Mouse (Mus musculus) kidney, postnatal 36 days (tissue): ENCODE measurements at regions not wholly inside any gene's neighbourhood (a gene's known extent, or its start where the extent isn't known, plus 50 kb on each side); places are given as distances from the start of the nearest gene placed in this dataset.

Experiments used
- DNase-seq, 2 experiments: peaks; one replicate each; pipeline ENCODE4 v3.0.0; 2021 to 2022; ENCODE audit warnings: mixed read lengths in 2 of 2

DNA sequence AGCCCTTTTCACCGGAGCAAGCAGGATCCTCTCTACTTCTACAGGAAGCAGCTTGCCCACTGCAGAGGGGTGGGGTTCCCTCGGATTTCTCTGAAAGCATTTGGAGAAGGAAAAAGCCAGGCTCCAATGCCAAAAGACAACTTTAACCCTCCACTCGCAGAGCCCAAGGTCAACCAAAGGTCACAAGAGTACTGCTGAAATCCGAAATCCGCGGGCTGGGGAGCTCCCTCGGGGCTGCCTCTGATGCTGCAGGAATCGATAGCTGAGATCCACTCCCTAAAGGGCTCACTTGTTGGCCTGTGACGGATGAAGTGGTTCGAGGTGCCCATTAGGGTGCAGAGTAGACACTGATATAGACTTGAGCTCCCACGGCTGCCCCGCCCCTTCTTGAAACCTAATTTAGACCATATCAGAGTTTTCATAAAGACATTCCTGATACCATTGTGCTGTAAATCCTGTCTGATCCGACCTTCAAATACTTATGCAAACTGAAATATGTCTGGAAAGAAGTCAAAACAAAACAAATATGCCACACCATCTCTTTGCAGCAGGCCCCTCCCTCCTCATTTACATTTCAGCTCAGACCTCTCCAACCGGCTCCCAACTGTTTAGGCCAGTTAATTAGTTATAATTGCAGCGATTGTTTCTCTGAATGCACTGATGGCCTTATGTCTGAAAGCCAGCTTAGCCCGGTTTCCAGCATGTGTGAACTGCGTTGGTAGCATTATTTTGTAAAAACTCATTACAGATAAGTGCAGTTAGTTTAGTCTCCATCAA lies 170.8 kb upstream of the Map3k1 start:
- DNase-seq: peak in 1 of 2 experiments; percentile 32

DNA sequence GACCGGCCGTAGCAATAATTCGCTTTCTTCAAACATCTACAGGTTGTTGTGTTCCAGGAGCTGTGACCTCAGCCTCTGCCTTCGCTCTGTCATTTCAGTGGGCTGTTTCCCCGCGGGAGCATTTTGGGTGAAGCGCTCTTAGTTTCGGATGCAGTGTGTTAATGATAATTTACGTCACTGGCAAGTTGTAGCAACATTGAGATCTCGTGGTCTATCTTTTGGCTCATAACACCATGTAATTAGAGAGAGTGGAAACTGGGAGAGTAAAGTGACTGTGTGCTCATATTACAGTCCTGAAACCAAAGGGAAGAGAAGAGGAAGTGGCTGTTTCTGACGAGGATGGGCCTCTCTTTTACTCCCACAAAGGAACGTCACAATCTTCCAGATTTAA lies 171.4 kb upstream of the Map3k1 start:
- no peak for DNase-seq

DNA sequence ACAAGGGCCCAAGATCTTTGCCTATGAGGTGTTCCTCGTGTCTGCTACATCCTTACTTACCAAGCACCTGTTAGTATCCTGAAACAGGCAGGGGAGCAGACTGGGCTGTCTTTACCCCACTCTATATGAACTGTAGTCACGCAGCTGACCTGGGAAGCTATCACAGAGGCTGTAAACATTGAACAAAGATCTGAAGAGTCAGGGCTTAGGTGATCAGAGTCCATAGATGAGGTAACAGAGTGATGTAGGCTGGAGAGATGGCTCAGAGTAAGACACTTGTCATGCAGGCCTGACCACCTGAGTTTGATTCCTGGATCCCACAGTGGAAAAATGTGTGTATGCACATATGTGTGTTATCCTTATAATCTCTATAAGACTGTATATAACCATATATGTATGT lies 172.3 kb upstream of the Map3k1 start:
- DNase-seq: no peak

DNA sequence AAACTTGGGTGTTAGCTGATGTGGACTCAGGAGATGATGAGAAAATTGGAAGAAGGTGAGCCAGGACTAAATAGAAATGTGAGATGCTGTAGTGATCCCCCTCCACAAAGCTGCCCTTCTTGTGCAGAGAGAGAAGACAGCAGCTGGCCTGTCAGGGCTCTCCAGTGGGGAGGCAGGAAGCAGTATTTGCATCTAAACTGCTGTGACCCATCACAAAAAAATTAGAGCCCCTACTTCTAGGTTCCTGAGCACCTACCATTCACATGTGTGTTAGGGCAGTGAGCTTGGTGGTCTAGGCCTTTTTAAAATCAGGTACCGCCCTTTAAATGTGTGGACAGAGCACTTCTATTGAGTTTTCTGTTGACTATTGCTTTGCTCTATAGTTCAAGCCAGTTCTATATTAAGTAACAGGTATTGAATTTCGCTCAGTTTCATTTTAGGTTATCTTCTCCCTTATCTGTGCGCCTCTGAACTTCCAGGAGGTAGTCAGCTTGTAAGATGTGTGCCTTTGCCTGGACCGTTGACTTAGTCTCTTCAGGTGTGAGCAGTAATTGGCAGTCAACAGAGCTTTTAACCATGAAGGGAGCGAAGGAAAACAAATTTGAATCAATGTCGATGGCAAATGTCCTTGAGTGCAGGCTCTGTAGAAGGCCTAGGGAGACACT lies 174.1 kb upstream of the Map3k1 start:
- no peak for DNase-seq

DNA sequence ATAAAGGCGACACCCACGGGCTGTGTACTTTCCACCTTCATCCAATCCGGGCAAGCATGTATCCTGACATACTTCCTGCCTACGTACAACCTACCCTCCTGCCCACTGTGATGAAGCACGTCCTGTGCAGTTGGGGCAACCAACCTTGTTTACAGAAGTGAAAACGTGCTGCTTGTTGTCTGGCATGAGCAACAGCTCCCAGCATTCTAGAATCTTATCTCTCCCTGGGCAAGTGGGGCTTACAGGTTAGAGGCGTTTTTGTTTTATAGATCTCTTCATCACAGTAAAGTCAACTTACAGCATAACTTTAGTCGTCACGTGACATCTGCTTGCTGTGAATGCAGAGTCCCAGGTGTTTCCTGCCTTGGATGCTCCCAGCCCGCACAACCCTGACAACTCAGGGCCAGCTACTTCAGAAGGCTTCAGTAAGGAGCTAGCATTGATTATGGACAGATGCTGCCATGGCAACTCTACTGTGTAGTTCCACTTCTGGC lies 175.3 kb upstream of the Map3k1 start:
- peak in 1 of 2 experiments; percentile 25 for DNase-seq

DNA sequence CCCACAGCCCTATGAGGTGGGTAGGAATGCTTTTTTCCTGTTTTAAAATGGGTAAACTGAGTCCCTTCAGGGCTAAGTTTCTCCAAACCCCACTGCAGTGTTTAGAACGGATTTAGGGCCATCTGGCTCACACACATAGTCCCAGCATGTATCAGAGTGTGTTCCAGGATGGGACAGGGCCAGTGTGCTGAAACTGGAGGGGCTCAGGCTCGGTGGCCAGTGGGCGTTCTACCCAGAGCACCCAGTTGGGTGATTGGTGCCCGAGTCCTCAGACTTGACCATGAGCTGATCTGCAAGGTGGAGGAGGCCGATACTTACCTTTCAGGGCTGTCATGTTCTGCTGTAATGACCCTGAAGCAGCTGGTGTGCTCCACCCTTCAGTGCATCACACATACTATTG lies 176.6 kb upstream of the Map3k1 start:
- DNase-seq: no peak

DNA sequence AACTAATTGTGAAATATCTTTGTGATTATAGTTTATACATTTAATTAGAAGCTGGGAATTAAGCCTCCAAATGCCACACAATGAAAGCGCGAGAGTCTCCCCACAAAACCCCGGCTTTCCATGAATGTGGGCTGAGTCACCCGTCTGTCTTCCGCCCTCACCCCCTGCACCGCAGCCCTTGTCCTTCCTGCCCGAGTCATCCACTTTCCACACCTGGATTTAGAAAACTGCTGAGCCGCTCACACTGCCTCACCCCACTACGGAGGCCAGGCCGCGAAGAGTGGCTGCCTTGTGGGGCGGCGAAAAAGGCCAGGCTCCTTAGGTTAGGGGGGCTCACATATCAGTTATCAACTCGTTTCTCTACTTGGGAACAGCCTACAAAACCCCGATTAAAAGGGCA lies 177.9 kb upstream of the Map3k1 start:
- no peak for DNase-seq

DNA sequence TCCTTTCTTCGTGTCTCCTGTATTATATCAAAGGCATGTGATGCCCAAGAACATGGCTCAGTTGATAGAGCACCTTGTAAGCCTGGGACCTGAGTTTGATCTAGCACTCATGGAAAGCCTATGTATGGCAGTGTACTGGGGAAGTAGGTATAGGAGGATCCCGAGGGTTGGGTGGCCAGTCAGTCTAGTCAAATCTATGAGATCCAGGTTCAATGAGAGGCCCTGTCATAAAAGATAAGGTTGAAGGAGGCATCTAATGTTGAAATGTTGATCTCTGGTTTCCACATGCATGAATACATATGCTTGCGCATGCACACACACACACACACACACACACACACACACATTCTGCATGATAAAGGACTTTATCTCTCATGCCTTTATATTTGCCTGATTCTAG lies 178.6 kb upstream of the Map3k1 start:
- DNase-seq: no peak

DNA sequence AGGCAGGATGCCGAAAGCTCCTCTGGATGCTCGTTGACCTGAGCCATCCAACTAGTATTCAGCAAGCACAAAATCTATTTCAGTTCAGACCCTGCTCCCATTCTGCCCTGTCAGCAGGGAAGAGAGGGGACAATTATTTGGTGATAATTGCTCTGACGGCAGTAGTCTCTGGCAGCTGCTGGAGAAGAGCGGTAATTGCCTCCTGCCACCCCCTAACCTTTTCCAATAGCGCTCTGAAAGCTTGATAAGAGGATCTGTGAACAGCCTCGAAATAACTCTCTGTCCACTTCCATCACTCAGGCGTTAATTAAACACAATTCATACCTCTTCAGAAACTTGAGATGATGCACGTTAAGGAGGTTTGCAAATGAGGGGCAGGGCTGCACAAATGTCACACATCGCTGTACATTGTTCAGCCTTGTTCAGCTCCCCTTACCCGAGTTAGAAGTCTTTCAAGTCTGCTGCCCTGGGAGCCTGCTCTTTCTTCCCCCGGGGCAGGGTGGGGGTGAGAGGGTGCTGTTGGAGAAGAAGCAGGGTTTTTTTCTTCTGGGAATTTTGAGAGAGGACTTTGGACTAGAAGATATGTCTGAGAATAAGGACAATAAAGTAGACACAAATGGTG lies 182.2 kb upstream of the Map3k1 start:
- DNase-seq: no peak

DNA sequence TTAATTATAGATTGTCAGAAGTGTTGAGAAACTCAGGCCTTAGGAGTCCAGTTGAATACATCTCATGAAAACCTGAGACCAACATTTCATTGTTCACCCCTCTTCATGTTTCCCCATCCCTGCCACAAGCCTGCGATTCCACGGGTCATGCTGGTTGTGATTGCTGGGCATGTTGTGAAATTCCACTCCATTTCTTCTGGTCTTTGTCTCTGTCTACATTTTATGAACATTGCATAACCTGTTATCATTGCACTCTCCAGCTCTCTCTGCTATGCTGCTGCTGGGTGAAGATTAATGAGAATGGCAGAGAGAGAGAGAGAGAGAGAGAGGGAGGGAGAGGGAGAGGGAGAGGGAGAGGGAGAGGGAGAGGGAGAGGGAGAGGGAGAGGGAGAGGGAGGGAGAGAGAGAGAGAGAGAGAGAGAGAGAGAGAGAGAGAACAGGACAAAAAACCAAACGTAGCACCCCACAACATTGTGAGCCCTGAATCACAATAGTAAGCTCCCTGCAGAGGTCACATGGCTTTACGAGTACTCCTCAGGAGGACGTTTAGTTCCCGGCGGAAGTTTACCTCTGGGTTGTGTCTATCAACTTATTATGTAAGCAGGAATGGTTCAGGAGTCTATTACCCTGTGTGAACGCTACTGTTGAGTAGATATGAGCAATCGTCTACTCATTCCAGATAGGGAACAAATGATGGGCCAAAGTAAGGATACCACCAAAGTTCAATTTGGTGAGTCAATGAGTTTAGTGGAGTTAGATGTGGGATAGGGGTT lies 183.5 kb upstream of the Map3k1 start:
- DNase-seq: no peak

DNA sequence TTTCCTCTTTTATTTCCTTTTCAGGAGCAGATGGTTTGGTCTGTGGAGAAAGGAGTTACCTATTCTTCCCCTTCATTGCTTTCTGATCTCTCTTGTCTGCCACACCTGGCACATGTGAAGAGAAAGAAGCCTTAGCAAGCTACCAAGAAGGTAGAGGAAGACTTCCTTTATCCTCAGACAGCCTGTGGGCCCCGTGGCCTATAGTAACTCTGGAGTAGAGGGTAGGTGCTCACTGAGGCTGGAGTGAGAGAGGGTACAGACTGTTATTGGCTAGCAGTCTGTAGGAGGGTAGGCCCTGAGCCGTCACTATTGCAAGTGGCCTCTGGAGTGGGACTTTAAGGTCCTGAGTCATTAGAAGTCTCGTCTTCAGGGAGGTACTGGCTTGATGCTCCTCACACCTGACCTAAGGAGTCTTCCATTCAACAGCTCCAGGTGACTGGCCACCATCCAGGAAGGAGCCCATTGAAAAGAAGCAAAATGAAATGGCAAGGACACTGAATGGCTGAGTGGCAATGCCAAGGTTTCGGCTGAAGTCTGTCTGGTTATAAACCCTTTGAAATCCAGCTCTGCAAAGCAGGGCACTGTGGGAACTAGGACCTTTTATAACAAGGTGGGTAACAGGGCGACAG lies 186.2 kb upstream of the Map3k1 start:
- DNase-seq: no peak

DNA sequence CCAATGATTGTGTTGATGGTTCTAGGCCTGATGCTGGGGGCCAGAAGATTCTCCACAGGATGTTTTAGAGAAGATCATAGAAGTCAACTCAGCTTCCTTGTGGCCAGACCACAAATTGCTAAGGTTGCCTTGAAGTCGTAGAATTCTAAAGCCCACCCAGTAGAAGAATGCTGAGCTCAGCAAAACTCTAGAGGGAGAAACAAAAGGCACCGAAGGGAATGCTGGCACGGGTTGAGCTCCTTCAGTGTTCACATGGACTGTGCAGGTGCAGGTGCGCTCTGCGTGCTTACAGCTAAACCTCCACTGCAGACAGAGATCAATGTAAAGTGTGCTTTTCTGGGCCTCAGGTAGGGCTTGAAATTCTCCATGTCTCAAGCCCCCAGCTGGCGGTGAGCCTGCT lies 186.9 kb upstream of the Map3k1 start:
- no peak for DNase-seq

DNA sequence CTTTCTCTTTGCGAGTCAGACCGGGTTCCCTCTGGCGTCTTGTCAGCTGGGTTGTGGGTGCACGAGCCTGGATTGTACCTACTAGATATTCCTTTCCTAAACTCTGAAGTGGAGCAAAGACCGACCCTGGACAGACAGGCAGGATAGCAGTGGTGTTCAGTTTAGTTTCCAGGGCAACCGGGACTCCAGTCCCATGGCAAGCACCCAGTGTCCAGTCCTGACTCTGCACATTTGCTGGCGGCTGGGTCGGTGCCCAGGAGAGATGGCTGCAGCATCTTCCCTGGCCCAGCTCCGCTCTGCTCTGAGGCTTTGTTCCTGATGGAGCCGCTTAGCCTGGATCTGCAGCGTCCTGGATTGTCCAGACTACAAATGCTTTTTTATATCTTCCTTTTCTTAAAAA lies 188.1 kb upstream of the Map3k1 start:
- DNase-seq: peak; percentile 78 to 80

DNA sequence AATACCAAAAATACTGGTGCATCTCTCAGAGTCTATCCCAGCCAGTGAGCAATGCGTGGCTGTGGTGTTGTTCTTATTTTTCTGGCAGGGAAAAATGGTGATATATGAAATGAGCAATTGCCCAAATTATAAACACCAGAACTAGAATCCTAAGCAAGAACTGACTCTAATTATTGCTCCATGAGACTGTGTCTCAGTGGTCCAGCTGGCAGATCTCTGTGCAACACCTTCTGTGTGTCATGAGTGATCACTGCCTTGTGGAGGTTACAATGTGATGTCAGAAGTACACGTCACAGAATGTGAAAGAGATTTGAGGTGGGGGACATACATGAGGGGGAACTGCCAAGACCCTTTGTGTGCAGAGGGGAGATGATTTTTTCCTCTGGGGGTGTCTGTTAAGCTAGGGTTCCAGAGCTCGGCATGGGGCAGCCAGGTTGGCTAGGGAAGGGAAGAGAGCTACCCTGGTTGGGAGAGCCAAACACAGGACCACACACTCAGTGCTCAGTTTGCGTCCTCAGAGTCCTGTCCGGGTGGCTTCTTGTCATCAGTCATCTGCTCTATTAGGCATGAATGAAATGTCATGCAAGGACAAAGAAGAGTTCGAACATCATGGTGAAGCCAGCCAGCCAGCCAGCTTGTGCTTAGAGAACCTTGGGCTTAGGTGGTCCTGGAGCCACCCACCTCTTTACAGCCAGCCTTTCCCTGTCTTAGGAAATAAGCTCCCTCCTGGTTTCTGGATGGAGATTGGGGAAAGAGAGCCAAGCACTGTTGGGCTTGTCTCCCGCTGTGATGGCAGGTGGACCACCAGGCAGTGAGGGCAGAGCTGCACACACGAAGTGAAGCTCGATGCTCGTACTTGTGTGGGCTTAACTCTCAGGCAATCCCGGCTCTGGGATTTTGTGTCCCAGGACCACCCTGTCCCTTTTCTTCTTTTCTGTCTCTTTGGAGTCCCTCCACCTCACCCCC lies 189.5 kb upstream of the Map3k1 start:
- DNase-seq: no peak

DNA sequence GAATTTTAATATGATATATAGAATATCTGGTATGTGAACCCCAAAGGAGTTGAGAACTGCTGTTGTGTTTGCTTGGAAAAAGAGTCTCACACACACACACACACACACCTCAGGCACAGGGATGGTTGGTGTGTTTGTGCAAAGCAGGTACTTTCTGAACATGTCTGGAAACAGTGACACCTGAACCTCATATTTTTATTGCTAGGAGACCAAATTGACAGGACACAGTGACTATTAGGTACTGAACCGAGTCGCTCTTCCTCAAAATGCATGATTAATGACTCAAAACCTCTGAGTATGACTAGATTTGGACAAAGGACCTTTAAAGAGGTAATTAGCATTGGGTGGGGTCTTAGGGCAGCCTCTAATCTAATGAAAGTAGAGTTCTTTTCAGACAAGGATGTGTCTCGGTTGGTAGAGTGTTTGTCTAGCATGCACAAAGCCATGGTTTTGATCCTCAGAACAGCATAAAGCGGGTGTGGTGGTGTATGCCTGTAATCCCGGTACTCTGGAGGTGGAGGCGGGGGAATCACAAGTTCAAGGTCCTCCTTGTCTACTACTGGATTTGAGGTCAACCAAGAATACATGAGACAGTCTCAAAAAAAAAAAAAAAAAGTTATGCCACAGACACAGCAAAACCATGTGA lies 191.0 kb upstream of the Map3k1 start:
- no peak for DNase-seq

DNA sequence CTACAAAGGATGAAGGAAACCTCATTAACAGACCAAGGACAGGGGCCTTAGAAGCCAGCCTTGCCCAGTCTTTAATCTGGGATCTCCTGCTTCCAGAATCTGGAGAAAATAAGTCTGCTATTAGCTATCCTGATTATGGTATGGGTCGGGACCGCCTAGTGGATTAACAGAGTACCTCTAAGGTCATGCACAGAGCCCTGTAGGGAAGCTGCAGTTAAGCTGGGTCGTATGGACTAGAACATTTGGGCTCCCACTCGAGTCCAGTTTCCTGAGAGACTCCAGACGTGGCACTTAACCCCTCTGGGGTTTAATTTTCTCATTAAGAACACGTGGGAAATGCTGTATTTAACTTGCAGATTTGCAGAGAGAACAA lies 191.5 kb upstream of the Map3k1 start:
- no peak for DNase-seq

DNA sequence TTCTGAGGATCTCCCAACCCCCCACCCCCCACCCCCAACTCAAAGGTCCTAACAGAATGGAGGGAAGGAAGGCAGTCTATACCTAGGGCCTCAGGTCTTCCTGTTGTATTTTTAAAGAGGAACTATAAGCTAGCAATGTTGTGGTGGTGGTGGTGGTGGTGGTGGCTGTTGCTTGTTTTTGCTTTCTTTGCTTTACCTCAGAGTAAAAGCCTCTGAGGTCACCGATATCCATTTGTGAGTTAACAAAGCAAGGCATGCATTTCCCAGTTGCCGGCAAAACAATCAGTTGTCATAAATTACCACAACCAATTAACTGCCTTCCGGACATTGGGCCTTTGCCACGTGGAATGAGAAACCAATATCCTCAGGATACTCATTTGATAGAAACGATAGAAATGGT lies 191.9 kb upstream of the Map3k1 start:
- no peak for DNase-seq

DNA sequence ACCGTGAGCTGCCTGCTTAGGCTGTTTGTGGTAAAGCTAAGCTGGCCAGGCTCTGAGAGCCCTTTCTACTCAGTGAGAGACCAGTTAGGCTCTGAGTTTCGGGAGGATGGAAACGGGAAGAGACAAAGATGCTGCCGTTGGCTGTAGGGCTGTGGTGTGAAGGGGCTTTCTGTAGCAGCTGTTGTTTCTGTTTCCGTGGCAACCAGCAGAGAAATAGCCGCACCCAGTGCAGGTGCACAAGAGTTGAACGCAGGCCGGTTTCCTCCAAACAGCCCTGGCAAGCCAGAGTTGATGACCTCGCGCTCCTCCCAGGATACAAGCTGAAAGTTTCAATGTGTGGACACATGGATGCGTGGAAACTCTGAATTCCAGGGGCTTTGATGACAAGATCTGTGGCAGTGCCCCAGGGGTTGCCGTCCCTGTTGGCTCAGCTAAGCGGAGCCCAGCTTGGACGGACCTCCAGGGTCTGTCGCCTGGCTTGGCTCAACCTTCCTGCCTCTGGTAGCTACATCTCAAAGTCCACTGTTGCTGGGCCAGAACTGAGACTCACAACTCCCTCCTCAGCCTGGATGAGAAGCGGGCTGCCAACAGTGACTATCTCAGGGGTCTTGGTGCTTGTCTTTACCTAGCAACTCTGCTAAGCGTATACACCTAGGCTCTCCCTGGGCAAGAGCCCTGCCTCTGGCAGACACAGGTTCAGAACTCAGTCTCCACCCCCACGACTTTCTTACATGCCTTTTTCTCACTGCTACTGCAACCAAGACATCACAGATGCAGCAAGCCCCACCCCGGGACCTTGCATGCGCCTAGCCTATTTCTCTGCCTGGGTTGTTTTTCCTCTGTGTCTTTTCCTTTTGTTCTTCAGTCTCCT lies 192.6 kb upstream of the Map3k1 start:
- peak; percentile 28 to 46 for DNase-seq

DNA sequence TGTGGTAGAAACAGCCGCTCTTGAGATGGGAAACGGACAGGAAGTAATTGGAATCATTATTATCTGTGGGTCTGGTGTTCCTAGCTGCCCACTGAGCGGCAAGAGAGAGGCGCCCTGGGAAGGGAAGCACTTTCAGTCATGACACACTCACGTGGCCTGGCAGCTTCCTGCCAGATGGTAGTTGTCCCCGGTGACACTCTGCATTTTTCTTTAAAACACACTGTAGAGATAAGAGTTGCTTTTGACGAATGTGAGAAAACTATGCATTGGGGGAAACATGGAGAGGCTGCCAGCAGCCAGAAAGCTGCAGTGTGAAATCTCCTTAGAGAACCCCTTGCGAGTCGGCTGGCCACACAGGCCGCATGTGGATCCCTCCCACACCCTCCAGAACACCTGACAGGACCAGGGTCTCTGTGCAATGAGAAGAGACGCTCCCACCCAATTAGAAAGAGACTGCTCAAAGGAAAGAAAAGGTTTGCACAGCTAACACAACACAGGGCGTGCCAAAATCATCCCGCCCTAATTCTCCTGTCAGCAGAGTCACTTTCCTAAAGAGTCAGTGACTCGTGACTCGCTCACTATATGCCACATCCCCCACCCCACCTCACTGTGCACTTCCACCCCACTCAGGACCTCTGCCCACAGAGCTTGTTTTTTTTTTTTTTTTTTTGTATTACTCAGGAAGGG lies 194.0 kb upstream of the Map3k1 start:
- DNase-seq: peak; percentile 26 to 42
